Mouse (Mus musculus): Measurements from ENCODE around the gene Kdsr.

The Kdsr gene

DNA sequence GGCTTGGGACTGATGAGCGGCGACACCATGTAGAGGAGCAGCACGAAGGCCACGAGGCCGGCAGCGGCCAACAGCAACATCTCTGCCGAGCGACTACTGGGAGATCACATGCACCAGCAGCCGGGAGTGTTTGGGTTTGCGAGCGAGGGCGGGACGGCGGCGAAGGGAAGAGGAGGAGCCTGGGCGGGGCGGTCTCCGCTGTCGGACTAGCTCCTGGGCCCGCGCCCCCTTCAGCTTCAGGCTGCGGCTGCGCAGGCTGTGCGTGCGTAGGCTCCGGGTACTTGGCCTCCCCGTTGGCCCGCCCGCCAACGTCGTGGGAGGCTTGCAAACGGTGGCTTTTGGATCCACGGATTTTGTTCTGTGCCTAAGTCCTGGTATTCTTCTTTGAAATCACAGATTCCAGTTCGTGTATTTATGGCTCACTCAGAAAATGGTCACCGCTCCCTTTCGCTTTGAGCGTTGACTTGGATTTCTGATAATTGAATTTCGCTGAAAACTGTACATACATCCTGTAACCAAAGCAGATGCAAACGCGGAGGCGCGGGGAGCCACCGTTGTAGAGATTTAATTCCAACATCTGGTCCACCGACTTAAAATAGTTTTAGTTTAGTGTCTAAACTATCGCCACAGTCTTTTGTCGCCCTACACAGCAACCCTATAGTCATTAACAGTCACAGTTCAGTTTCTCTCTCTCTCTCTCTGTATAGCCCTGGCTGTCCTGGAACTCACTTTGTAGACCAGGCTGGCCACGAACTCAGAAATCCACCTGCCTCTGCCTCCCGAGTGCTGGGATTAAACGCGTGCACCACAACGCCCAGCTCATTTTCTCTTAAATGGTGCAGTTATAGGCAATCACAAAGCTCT lies at the start of gene Kdsr:
TSS of gene Kdsr (minus strand) at position 156 of the 864 bp plus-strand sequence.
- DNase-seq (ENCODE audit: low spot score in 2 of 2), result peak; percentile 95 to 96

DNA sequence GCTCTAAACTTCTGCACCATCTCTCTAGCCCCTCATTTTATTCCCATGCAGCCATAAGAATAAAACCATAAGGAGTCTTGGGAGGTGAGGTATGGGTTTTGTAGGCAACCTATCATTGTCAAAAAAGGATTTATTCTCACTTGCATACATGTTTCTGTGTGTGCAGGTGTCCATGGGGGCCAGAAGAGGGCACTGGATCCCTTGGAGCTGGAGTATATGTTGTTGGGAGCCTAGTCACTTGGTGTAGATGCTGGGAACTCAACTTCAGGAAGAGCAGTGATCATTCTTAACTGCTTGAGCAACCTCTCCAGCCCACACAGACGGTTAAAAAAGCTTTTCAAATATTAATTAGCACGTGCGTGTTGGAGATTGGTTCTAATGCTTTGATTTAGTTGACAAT lies 40.4 kb upstream of the Kdsr start:
- DNase-seq (ENCODE audit: low spot score in 2 of 2), result no peak

DNA sequence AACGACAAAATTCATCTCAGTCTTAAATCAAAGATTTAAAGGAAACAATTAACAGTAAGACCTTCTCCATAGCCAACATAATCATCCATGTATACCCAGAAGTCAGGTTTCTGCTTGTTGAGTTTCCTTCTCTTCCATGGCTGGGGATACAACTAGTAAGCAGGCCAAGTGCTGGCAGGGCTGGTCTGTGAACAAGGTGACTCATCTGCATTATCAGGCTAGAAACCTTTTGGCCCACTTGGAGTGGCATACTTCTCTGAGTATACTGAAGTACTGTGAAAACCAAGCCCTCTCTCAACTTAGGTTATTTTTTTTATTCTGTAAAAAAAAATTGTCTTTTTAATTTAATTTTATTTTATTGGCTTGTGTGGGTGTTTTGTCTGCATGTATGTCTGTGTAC lies 39.9 kb upstream of the Kdsr start:
- no peak for DNase-seq (ENCODE audit: low spot score in 2 of 2)

DNA sequence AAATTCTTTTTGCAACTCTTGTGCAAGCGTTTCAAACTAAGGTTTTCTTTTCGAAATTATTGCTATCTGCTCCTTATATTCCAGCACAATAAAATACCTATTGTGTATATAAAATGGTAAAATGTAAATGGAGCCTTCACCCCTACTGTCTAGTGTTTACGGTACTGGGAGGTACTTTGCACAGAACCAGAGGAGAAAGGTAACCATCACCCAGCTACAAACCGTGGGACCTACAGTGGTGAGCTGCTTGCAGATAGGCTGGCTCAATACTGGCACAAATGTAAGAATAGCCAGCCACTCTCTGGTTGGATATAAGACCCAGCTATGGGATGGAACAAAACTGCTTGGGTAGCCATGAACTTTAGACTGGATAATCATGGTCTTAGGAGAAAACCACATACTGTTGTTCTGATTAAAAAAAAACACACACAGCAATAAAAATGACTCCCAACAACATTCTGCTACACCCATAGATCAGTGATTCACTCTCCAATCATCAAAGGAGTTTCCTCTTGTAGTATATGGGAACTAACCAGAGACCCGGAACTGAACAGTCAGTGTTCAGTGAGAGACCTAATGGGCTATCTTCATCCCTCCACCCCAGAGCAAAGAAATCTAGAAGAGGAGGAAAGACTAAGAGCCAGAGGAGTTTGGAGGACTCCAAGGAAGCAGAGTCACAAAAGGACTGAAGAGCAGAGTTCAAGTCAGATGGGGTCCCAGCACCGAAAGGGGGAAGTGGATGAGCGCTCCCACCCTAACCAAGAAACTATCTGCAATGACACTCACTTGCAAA lies 37.7 kb upstream of the Kdsr start:
- DNase-seq (ENCODE audit: low spot score in 2 of 2), result no peak

DNA sequence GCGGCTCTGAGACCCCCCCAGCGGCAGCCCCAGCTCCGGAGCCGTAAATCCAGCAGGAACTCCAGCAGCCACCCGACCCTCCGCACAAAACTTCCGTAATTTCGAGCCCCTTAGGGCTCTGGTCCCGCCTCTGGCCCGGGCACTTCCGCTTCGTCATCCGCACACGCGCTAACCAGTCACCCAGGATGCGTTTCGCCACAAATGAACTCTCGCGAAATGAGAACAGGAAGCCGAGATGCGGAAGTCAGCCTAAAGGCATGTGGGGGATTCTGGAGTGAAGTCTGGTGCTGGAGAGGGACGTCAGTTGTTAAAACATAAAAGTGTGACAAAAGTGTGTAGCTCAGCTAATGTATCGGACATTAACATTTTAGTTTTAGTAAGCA lies 37.0 kb upstream of the Kdsr start, which contains the start of gene Vps4b:
TSS of gene Vps4b (minus strand) at position 187 of the 383 bp plus-strand sequence.
- peak; percentile 93 to 95 for DNase-seq (ENCODE audit: low spot score in 2 of 2)

DNA sequence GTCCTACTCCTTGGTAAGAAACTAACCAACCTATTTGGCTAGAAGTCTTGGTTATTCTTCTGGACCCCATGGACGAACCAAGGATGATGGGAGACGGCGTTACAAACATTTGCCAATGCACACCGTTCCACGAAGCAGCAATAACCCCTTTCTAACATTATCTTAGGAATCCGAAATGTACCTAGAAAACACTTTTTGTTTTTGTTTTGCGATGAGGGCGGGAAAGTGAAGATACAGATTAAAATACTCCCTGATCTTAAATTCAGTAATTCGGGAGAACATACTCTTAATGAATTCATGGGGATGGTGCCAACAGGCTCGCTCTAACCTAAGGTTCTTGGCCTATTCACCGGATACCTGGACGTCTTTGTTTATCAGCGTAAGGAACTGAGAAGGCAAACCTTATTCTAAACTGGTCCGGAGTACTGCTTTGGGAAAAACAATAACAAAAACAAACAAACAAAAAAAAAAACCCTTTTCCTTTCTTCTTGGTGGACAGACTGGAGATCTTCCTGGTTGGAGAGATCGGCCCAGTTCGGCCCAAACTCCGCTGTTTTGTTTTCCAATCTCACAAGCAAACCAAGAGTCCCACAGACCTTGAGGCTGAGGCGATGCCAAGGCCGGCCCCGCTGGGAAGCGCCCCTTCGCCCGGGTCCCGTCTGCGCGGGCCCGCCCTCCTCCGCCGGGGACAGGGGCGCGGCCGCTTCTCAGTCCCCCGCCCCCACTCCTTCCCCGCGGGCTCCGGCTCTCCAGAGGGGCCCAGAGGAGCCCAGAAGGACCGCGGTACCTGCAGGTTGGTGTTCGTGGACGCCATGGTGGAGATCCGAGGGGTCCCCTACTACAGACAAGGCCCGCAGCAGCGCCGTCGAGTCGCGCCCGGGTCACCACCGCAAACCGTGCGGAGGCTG lies 36.4 kb upstream of the Kdsr start:
- peak in 1 of 2 experiments; percentile 13 for DNase-seq (ENCODE audit: low spot score in 2 of 2)

DNA sequence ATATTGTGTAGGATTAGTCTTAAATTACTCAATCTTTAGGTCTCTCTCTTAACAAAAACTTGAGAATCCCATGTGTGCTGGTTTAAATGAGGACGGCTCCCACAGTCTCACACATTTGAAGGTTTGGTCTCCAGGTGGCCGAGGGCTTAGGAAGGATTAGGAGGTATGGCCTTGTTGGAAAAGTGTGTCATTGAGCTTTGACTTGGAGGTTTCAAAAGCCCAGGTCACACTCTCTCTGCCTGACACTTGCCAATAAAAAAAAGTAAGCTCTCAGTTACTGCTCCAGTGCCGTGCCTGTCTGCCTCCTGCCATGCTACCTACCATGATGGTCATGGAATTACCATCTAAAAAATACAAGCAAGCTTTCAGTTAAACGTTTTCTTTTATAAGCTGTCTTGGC lies 15.4 kb upstream of the Kdsr start:
- DNase-seq (ENCODE audit: low spot score in 2 of 2), result no peak

DNA sequence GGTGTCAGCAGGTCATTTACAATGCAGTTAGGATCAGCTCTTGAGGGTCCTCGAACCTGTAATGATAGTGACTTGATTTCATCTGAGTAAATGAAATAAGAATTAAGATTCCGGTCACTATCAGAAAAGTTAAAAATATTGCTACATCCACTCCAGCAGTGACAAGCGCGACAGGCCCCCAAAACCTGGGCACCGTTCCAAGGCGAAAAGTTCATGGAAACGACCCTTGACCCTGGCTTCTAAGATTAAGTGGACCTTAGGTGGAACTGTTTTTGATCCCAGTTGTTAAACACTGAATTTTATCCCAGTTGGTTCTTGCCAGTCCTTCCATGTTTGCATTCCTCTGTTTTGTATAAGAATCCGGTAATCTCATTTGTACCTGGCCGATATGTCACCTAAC lies 14.6 kb upstream of the Kdsr start:
- no peak for DNase-seq (ENCODE audit: low spot score in 2 of 2)

DNA sequence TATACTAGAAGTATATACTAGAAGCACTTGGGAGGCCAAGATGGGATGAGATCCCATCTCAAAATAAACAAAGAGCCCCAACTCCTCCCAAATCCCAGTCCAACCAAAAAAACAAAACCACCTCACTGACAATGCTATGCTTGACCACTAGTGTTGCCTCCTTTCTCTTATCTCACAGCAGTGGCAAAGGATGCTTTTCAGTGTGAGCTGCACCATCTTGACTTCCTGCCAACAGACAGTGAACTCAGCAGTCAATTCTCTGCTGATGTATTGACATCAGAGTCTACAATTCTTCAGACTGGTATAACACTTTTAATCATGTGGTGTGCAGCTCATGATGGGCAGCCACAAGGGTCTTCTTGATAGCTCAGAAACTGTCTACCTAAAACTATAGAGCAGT lies 9.2 kb upstream of the Kdsr start:
- DNase-seq (ENCODE audit: low spot score in 2 of 2), result no peak

DNA sequence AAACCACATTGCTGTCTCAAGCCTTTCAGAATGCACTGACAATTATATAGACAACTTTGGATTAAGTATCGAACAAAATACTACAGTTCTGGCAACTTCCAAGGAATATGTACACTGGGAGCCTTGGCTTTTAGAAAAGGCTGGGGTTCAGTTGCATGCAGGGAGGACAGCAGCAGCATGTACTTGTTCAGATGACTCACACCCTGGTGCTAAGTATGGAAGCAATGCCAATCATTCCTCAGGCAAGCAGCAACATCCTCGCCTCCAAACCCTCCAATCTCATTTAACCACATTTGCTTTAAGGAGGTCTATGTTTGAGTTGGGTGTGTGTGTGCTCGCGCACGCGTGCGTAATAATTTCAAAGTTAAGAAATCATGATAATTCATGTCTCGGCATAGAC lies 6.2 kb upstream of the Kdsr start:
- DNase-seq (ENCODE audit: low spot score in 2 of 2), result no peak

DNA sequence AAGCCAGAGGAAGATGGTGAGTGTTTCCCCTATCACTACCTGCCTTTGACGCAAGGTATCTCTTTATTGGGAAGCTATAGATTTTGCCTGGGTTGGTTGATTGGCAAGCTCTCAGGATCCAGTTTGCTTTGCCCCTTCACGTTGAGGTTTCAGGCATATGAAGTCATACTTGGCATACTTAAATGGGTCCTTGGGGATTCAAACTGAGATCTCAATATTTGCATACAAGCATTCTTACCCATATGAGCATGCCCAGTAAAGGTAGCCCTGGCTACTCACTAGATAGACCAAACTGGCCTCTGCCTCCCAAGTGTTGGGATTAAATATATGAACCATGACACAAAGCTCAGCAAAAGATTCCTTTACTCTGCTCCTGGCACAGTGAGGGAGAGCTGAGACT lies 5.3 kb upstream of the Kdsr start:
- no peak for DNase-seq (ENCODE audit: low spot score in 2 of 2)

DNA sequence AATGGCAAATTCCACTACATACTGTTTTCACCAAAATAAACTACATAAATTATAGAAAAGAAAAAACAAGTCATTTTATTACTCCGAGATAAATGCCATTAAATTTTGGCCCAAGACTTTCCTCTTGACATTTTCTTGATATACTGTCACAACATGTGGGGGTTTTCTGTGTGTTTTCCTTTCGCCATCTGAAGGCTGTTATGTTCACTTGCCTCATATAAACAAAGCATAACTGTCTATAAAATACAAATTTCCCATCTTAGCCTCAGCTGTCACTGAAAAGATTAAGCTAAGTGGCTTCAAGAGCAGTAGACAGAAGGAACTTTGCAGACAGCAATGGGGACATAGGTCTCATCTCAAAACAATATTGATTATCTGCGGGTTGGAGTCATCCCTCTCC lies 4.8 kb upstream of the Kdsr start:
- no peak for DNase-seq (ENCODE audit: low spot score in 2 of 2)

DNA sequence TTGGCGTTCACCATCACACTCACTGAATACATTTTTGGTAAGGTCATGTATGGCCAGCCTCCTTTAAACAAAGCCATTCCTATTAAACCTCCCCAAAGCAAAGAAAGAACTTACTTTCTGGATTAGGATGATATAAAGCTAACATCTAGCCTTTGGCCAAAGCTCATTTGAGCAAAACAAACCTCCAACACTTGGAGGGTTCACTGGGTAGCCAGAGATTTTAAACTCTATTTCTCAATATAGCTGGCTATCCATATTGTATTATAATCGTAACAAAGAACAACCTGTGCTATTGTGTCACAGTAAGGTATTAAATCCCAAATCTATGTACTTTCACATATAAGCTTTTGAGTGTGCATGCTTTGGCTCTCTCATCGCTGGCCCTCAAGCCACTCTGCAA lies 1.2 kb upstream of the Kdsr start:
- no peak for DNase-seq (ENCODE audit: low spot score in 2 of 2)

DNA sequence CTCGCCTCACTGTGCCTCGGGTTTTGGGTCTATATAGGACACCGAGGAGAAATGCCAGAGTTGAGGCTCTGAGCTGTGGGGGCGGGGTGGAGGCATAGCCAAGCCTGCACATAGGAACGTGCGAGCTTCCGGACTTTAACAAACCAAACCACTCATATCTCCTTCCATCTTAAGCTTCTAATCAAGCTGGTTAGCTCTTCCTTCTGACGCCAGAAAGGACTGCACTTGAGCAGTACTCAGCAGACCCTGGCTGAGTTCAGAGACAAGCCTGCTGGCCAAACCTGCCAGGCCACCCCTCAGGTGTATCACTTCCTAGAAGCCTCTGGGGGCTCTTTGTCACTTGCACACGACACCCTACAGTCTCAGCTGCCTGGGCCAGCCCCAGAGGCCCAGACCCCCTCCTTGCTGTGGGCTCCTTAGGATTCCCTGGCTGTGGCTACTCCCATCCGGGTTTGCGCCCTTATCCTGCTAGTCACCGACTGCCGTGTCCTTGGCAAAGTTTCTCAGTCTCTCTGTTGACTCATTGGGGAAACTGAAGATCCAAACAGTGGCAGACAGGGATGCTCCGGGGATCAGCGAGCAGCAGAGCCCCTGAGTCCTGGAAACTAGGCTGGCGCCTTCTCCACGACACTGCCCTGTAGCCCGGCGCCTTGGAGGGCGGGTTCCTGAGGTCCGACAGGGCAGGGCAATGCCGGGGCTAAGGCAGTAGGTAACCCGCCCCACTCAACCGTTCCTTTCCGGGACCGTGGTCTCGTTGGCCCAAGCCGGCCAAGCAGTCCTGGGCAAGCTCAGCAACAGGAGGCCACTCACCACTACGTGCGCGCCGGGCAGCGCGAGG lies 574 bp downstream of the Kdsr start:
- DNase-seq (ENCODE audit: low spot score in 2 of 2), result peak; percentile 16 to 23

DNA sequence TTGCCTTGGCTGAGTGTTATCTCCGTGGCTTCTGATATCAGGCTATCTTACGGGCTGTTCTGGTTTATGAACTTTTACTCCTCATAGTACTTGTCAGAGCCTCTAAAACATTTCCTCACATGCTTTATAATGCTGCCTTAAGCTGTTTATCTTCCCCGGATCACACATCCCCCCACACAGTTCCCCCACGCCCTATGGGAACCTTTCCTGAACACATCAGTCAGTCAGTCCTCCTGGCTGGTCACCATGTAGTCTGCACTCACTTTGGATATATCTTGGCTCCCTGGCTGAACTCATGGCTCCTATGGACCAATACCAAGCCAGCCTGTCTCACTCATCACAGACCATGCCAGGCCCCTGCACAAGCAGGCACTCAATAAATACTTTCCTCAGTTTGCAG lies 2.9 kb downstream of the Kdsr start:
- DNase-seq (ENCODE audit: low spot score in 2 of 2), result no peak

DNA sequence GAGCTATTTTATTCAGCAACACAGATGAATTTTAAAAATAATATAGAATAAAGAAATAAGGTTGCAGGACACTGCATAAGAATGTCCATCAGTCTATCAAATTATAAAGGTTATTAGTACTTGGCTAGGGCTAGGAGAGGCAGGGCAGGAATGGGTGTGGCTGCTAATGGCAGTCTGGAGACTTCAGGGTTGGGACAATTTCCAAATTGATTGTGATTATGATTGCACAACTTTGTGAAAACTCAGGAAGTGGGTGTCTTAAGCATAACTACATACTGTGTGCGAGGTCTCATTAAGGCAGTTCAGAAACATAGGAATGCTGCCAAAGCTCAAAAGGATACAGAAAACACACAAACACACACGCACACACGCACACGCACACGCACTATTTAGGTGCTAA lies 7.5 kb downstream of the Kdsr start:
- DNase-seq (ENCODE audit: low spot score in 2 of 2), result no peak

DNA sequence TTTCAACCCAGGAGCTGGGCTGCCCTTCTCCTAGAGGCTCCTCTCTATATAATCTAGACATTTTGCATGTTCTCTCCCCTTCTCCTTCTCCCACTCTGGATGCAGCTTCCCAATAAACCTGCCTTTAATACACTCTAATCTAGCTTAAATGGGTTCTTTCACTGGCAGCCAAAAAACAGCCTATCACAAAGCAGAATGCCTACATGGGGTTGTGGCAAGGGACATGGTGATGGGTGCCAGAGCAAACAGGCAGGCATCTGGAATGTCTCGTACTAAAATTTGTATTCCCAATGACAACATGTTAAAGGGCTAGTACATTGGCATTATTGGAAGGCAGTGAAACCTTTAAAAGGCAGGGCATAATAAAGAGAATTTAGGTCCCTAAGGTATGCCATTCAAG lies 8.9 kb downstream of the Kdsr start:
- no peak for DNase-seq (ENCODE audit: low spot score in 2 of 2)

DNA sequence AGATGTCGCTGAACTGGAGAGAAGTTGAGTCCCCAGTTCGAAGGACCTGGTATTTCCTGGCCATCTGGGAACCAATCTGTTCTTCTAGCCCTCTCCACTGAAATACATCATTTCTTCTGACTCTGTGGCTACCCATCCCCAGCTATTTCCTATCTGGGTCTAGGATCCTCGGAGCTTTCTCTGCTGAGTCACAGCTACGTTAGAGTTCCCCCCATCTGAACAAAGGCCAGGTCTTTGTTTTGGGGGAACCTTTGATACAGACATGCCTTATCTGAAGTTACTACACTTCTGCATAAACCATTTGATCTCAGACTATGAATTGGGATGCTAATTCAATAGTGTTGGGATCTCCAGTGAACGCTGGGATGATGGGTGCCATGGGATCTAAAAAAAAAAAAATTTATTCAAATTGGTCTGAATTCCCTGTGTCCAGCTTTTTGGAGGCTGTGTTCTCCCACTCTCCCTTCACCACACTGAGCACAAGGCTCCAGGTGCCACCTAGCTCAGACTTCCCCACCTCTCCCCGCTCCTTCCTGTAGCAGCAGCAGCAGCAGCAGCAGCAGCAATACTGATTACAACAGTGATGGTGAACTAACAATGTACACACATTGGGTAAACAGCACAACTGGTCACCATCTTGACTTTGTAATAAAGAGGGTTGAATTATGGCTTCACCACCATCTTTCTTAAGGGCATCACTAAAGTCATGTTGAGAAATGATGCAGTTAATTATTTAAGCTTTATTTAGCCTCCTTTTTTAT lies 10.8 kb downstream of the Kdsr start:
- no peak for DNase-seq (ENCODE audit: low spot score in 2 of 2)

DNA sequence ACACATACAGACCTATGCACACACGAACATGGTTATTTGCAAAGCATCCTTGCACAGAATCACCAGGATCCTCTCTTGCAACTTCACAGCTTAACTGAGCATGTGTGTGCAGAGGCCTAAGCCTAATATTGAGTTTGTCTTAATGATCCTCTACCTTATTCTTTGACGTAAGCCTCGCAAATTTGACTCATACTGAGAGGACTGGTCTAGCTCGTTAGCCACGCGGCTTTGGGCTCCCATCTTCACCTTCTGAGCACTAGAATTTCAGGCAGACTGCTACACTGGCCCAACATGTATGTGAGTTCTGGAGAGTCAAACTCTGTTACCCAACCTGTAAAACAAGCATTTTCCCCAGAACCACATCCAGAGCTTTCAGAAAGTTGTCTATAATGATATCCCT lies 16.5 kb downstream of the Kdsr start:
- DNase-seq (ENCODE audit: low spot score in 2 of 2), result no peak

DNA sequence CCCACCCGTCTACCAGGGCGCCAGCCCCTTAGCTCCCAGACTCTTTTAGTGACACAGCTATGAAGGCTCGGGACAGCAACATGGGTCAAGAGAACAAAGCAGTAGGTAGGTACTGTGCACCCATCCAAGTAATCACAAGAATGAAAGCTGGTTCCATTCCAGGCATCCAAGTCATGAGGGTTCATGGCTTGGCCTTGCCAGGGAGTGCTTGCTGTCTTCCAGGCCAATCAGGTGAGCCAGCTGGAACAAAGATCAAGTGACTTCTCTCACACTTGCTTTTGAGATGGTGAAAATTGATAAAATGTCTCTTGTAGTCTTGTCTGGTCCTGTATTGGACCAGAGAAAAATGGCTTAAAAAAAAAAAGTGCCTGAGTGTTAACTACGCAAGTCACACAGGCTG lies 18.8 kb downstream of the Kdsr start:
- no peak for DNase-seq (ENCODE audit: low spot score in 2 of 2)
